Comparison of ENCODE assay signal across 26 mouse cellular contexts in genomic region chr17:7360749-7361465, GRCm38 (mm10). TPM values are rescaled to one million over a fixed set of nuclear protein-coding genes. Genes with fewer than 3 reads are reported as not detected.
DNase-seq lines count a peak whose midpoint lies in the region; ATAC-seq and TF ChIP-seq lines count a peak whose summit lies in the region.
"Not testable (repeated sequence)": the region's sequence is repeated elsewhere in the genome, so short reads cannot be mapped to it uniquely, and the experiment has no call there.
"Had no signal": no experiment of that assay in that cellular context is flagged by ENCODE, and none has a peak within 500 bp of the region (broad histone marks: within the 10 kb centered on the region; RNA-seq: fewer than 3 reads in every experiment).

No protein-coding gene starts in this region.

- TF ChIP-seq POLR2A in heart, adult 2 months (IDR thresholded peaks at IDR 0.05; ENCODE audit: insufficient read depth, low read depth, low read length): not testable (repeated sequence)

- H3K9me3 ChIP-seq in forebrain, embryonic 16.5 days (ENCODE audit: control insufficient read depth, low read length): not testable (repeated sequence)

- H3K9ac ChIP-seq in forebrain, embryonic 16.5 days (replicated peaks; ENCODE audit: low read depth, low read length); heart, adult 2 months (ENCODE audit: low read depth, low read length): not testable (repeated sequence)

- not testable (repeated sequence) for TF ChIP-seq EP300 in heart, adult 2 months (IDR thresholded peaks at IDR 0.05; ENCODE audit: insufficient read depth, low read depth, low read length)

- not testable (repeated sequence) for TF ChIP-seq CTCF in heart, adult 2 months (IDR thresholded peaks at IDR 0.05)

- H3K36me3 ChIP-seq in forebrain, embryonic 16.5 days (ENCODE audit: control insufficient read depth, insufficient read depth); heart, adult 2 months (ENCODE audit: control insufficient read depth, insufficient read depth, low read length): not testable (repeated sequence)

- H3K4me1 ChIP-seq in forebrain, embryonic 16.5 days (replicated peaks; ENCODE audit: control insufficient read depth, insufficient read depth, low read length); heart, adult 2 months (ENCODE audit: control insufficient read depth, insufficient read depth, low read length): not testable (repeated sequence)

- intact Hi-C loops in heart, adult 2 months (cut with DNase I); heart, postnatal 14 days (cut with DNase I): not testable (repeated sequence)

- peak; percentile 68 for ATAC-seq in cerebellum, adult (ENCODE audit: insufficient number of reproducible peaks, low FRiP score, low TSS enrichment)
- ATAC-seq in forebrain, embryonic 16.5 days: peak; percentile 65

- not testable (repeated sequence) for H3K27me3 ChIP-seq in forebrain, embryonic 16.5 days (replicated peaks; ENCODE audit: control insufficient read depth, insufficient read depth, low read length); heart, adult 2 months (ENCODE audit: control insufficient read depth, insufficient read depth, low read length)

- H3K4me3 ChIP-seq in forebrain, embryonic 16.5 days (replicated peaks; ENCODE audit: low read length); heart, adult 2 months: not testable (repeated sequence)

- H3K4me2 ChIP-seq in forebrain, embryonic 16.5 days (ENCODE audit: low read length): not testable (repeated sequence)

- DNase-seq in adrenal gland, adult 8-10 months: peak; percentile 44
- DNase-seq in cerebellum, adult 9-11 months: peak; percentile 83
- peak; percentile 22 to 30 for DNase-seq in heart, adult 2 months
- peak; percentile 23 to 69 for DNase-seq in heart, postnatal 14 days
- peak; percentile 11 for DNase-seq in layer of hippocampus, adult 9-11 months
- DNase-seq in right cerebral cortex, postnatal 10 days (ENCODE audit: low spot score in 2 of 2): peak; percentile 62 to 72

- H3K79me2 ChIP-seq in heart, adult 2 months (replicated peaks; ENCODE audit: control insufficient read depth, insufficient read depth, low read length): not testable (repeated sequence)

- 60% methylated on average over 9 of the region's 9 CpGs for WGBS in forebrain, embryonic 16.5 days
- WGBS in heart, adult 2 months: 60% methylated on average over 9 of the region's 9 CpGs

- not testable (repeated sequence) for H3K27ac ChIP-seq in forebrain, embryonic 16.5 days (ENCODE audit: low read length); heart, adult 2 months

RNA-seq across cellular contexts. Expression of gene Ttll2, which starts 8.4 kb away (rescaled TPM):
- under 1 TPM in 2 of 4 experiments, not detected in 2; 0.17 to 0.22 TPM for total RNA-seq in adrenal gland, adult 8-10 months (2022)
- 0.15 TPM in 1 of 2 replicates, not detected in the other for polyA plus RNA-seq in forebrain, embryonic 16.5 days (2015; fragmentation: Nextera tagmentation; extraction: Ambion mirVana)
- total RNA-seq in heart, adult 2 months (2021): not detected
- polyA plus RNA-seq in heart, adult 2 months (2012; rRNA removed): 0.08 and 0.09 TPM in 2 replicates
- total RNA-seq in heart, postnatal 14 days (2021): not detected
- total RNA-seq: common myeloid progenitor, adult 5-6 weeks; G1E; gastrocnemius, postnatal 4 days; layer of hippocampus, postnatal 14 days had no signal
- polyA plus RNA-seq: activated CD4-positive, CD25-positive, alpha-beta regulatory T cell, adult 4 months; embryonic facial prominence, embryonic 10.5 days; forebrain, embryonic 11.5 days; G1E; heart, embryonic 14.5 days; hindbrain, embryonic 15.5 days; intestine, postnatal 0 days; kidney, embryonic 15.5 days; limb, embryonic 14.5 days; lung, embryonic 15.5 days; macrophage; midbrain, embryonic 10.5 days had no signal

RNA-seq across cellular contexts. Expression of gene Gm49630, which starts 10.9 kb away (rescaled TPM):
- not detected for total RNA-seq in adrenal gland, adult 8-10 months (2022)
- not detected in 2 replicates for polyA plus RNA-seq in forebrain, embryonic 16.5 days (2015; fragmentation: Nextera tagmentation; extraction: Ambion mirVana)
- total RNA-seq in heart, adult 2 months (2021): not detected
- not detected in 2 replicates for polyA plus RNA-seq in heart, adult 2 months (2012; rRNA removed)
- not detected for total RNA-seq in heart, postnatal 14 days (2021)
- total RNA-seq: common myeloid progenitor, adult 5-6 weeks; G1E; gastrocnemius, postnatal 4 days; layer of hippocampus, postnatal 14 days had no signal
- polyA plus RNA-seq: activated CD4-positive, CD25-positive, alpha-beta regulatory T cell, adult 4 months; embryonic facial prominence, embryonic 10.5 days; forebrain, embryonic 11.5 days; G1E; heart, embryonic 14.5 days; hindbrain, embryonic 15.5 days; intestine, postnatal 0 days; kidney, embryonic 15.5 days; large intestine, adult 2 months; limb, embryonic 14.5 days; liver, embryonic 14.5 days; lung, embryonic 15.5 days; macrophage; midbrain, embryonic 10.5 days had no signal

RNA-seq across cellular contexts. Expression of gene Unc93a2, which starts 24.4 kb away (rescaled TPM):
- 1 to 10 TPM in 2 of 4 experiments, under 1 TPM in 2; 0.22 to 3.1 (median 0.68) TPM for total RNA-seq in adrenal gland, adult 8-10 months (2022)
- 0.14 TPM in 1 of 2 replicates, not detected in the other for polyA plus RNA-seq in forebrain, embryonic 16.5 days (2015; fragmentation: Nextera tagmentation; extraction: Ambion mirVana)
- under 1 TPM in 1 of 2 experiments, not detected in 1; 0.10 TPM for total RNA-seq in heart, adult 2 months (2021)
- polyA plus RNA-seq in heart, adult 2 months (2012; rRNA removed): 0.08 TPM in 1 of 2 replicates, not detected in the other
- under 1 TPM in 1 of 2 experiments, not detected in 1; 0.10 TPM for total RNA-seq in heart, postnatal 14 days (2021)
- total RNA-seq: common myeloid progenitor, adult 5-6 weeks; layer of hippocampus, postnatal 14 days had no signal
- polyA plus RNA-seq: activated CD4-positive, CD25-positive, alpha-beta regulatory T cell, adult 4 months; embryonic facial prominence, embryonic 10.5 days; forebrain, embryonic 11.5 days; G1E; heart, embryonic 14.5 days; kidney, embryonic 15.5 days; lung, embryonic 15.5 days; macrophage; midbrain, embryonic 10.5 days had no signal

RNA-seq across cellular contexts. Expression of gene Tcp10a, which starts 36.5 kb away (rescaled TPM):
- total RNA-seq in adrenal gland, adult 8-10 months (2022): under 1 TPM in 2 of 4 experiments, not detected in 2; 0.12 to 0.24 TPM
- polyA plus RNA-seq in forebrain, embryonic 16.5 days (2015; fragmentation: Nextera tagmentation; extraction: Ambion mirVana): not detected in 2 replicates
- not detected for total RNA-seq in heart, adult 2 months (2021)
- 0.18 and 0.41 TPM in 2 replicates for polyA plus RNA-seq in heart, adult 2 months (2012; rRNA removed)
- not detected for total RNA-seq in heart, postnatal 14 days (2021)
- total RNA-seq: common myeloid progenitor, adult 5-6 weeks; gastrocnemius, postnatal 4 days had no signal
- polyA plus RNA-seq: activated CD4-positive, CD25-positive, alpha-beta regulatory T cell, adult 4 months; embryonic facial prominence, embryonic 10.5 days; forebrain, embryonic 11.5 days; G1E; hindbrain, embryonic 15.5 days; intestine, postnatal 0 days; kidney, embryonic 15.5 days; large intestine, adult 2 months; limb, embryonic 14.5 days; liver, embryonic 14.5 days; macrophage; midbrain, embryonic 10.5 days; small intestine, adult 2 months had no signal

Comparison
In these comparisons a context has a peak if more than half of its experiments do, and no peak if none do; other contexts are left out.
1. DNase-seq: peak in every context shown above with its lines; median percentile 83 in cerebellum, adult 9-11 months; 67 in right cerebral cortex, postnatal 10 days; 46 in heart, postnatal 14 days; 44 in adrenal gland, adult 8-10 months; 26 in heart, adult 2 months; 11 in layer of hippocampus, adult 9-11 months.